Mouse (Mus musculus): ENCODE data around the gene Plekhf1. TPM values are rescaled to one million over a fixed set of nuclear protein-coding genes. Genes with fewer than 3 reads are reported as not detected.
A peak's percentile ranks its signal among the peaks of the same experiment; 100 is the strongest.

Plekhf1 gene
- polyA plus RNA-seq, 1 experiment from 2014 or later = 2.1 TPM

DNA sequence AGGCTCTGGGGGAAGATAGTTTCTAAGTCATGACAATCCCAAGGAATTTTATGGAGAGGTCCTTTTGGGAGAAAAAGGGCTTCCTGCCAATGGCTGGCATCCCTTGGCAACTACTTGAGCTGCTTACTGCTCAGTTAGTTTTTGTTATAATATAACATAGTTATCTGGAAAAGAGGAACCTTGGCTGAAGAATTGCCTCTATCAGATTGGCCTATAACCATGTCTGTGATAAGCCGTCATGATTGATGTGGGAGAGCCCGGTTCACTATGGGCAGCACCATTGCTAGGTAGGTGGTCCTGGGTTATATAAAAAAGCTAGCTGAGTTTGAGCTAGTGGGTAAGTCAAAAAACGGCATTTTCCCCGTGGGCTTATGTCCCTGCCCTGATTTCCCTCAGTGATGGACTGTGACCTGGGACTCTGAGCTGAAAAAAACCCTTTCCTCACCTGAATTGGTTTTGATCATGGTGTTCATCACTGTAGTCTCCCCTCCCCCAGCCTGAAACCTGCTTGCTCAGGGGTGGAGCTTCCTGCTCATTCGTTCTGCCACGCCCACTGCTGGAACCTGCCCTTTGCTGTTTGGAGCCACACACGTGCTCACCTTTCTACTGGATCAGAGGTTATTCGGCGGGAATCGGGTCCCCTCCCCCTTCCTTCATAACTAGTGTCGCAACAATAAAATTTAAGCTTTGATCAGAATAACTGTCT is 8.7 kb upstream of the Plekhf1 start:
- Histone ChIP-seq H3K4me2 (replicated peaks) (no peak overlapping the region), H3K9me3 (replicated peaks) (no peaks in the 10 kb centered on the region), H3K4me1 (no peaks in the 10 kb centered on the region), H3K4me3 (no peak overlapping the region), H3K36me3 (no peaks in the 10 kb centered on the region), H3K27me3 (no peaks in the 10 kb centered on the region), H3K9ac (no peak overlapping the region), H3K27ac (no peak overlapping the region)
- WGBS = 47% methylated on average over 11 of the region's 11 CpGs
- ATAC-seq (ENCODE audit: low FRiP score) = no peak

DNA sequence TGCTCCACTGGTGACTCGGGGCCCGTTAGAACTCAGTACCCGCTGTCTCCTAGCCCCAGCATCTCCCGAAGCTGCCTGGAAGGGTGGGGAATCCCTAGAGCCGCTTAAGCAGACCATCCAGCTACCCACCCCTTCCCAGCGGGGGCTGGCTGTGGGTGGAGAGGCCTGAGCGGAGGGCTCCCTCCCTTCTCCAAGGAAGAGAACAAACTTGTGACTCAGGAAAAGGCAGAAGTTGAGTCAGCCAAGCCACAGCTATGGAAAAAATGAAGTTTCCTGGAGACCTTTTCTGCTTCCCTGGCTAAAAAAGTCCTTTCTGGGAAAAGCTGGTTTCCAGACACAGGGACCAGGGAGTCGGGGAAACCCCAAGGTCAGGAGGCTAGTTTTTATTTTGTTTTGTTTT is 2.5 kb upstream of the Plekhf1 start:
- H3K36me3 ChIP-seq = no peaks in the 10 kb centered on the region
- 22% methylated on average over 8 of the region's 8 CpGs for WGBS
- no peak overlapping the region for H3K27ac ChIP-seq
- no peak for ATAC-seq (ENCODE audit: low FRiP score)
- H3K4me3 ChIP-seq = no peak overlapping the region
- no peaks in the 10 kb centered on the region for H3K9me3 ChIP-seq (replicated peaks)
- no peak overlapping the region for H3K9ac ChIP-seq
- no peak overlapping the region for H3K4me2 ChIP-seq (replicated peaks)
- peaks cover 7% of the 10 kb centered on the region; the same call in 1 of the 2 replicates for H3K4me1 ChIP-seq
- peaks cover 6% of the 10 kb centered on the region; the same call in 1 of the 2 replicates for H3K27me3 ChIP-seq

DNA sequence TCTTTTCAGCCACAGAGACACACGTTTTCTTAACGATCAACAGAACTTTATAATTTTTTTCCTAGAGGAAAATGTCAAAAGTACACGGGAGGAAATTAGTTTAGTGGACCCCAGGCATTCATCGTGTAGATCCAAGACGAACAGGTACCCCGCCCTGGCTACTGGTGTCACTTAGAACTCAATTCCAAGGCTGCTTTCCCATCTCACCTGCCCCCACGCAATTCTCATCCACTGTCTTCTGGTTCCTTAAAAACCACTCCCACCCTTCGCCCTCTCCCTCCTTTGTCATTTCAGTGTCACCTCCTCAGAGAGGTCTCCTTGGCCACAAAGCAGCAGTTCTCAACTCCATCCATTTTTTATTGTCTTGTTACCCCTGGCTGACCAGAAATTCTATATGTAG is 513 bp upstream of the Plekhf1 start:
- no peak overlapping the region for H3K27ac ChIP-seq
- H3K4me2 ChIP-seq (replicated peaks) = peak overlapping the region; percentile 82
- peak overlapping the region; percentile 48 for H3K4me3 ChIP-seq
- WGBS = 23% methylated on average over 8 of the region's 8 CpGs
- H3K9me3 ChIP-seq (replicated peaks) = no peaks in the 10 kb centered on the region
- 0 out of 2 replicates have a peak overlapping the region, but pooled peaks have one; percentile 43 for H3K9ac ChIP-seq
- H3K27me3 ChIP-seq = peaks cover 6% of the 10 kb centered on the region; the same call in 1 of the 2 replicates
- peaks cover 7% of the 10 kb centered on the region; the same call in 1 of the 2 replicates for H3K4me1 ChIP-seq
- H3K36me3 ChIP-seq = no peaks in the 10 kb centered on the region
- ATAC-seq (ENCODE audit: low FRiP score) = no peak

DNA sequence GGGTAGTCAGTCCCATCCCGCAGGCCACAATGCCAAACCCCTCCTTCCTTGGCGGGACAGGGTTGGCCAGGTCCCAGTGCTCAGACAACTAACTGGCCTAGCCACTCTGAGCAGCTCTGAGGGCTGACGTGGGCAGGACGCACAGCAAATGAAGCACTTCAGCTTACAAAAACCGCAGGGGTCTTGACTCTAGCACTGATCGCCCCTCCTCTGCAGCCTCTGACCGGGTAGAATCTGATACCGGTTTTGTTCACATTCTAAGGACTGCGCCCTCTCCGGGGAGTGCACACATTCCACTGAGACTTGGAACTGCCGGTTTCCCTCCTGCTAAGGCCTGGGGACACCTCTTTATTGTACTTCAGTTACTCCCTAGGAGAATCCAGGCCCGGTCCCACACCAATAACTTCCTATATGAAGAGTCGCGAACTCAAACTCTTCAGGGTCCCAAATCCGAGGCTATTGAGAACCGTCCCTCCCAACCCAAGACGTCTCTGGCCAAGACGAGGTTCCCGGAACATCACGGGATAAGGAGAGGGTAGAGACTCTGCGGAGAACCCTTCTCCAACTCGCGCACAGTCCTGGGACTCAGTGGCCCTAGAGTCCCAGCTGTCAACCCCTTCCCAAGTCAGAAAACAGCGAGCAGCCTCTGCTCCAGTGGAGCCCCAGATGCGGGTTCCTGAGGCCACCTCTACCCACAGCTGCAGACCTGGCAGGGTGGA is 476 bp downstream of the Plekhf1 start:
- Histone ChIP-seq H3K4me3 (peak overlapping the region; percentile 48), H3K4me1 (peaks cover 7% of the 10 kb centered on the region; the same call in 1 of the 2 replicates), H3K9ac (peak overlapping the region; percentile 43), H3K9me3 (replicated peaks) (no peaks in the 10 kb centered on the region), H3K4me2 (replicated peaks) (peak overlapping the region; percentile 82), H3K27ac (no peak overlapping the region), H3K27me3 (peaks cover 6% of the 10 kb centered on the region; the same call in 1 of the 2 replicates), H3K36me3 (no peaks in the 10 kb centered on the region)
- under 1% methylated on average over 25 of the region's 25 CpGs for WGBS
- peak; percentile 36 for ATAC-seq (ENCODE audit: low FRiP score)

DNA sequence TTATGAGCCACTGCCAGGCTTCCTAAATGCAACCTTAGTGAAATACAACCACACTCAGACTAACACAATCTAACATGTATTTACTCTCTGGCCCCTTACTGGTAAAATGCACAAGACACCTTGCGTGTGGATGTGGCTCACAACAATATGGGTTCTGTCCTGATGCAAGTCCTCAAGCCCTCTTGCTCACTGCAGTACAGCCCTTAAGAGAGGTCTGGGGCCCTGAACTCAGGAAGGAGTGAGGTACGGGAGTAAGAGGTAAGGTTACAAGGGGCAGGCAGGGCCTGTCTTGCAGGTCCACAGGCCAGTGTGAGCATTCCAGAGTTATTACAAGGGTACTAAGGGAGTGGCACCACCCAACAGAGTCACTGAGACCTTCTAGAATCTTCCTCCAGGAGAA is 1.6 kb downstream of the Plekhf1 start:
- H3K27me3 ChIP-seq = peaks cover 6% of the 10 kb centered on the region; the same call in 1 of the 2 replicates
- no peaks in the 10 kb centered on the region for H3K36me3 ChIP-seq
- no peak overlapping the region for H3K4me3 ChIP-seq
- no peak overlapping the region for H3K9ac ChIP-seq
- H3K27ac ChIP-seq = no peak overlapping the region
- H3K4me1 ChIP-seq = peaks cover 7% of the 10 kb centered on the region; the same call in 1 of the 2 replicates
- H3K9me3 ChIP-seq (replicated peaks) = no peaks in the 10 kb centered on the region
- 79% methylated on average over 2 of the region's 2 CpGs for WGBS
- no peak for ATAC-seq (ENCODE audit: low FRiP score)
- H3K4me2 ChIP-seq (replicated peaks) = no peak overlapping the region

DNA sequence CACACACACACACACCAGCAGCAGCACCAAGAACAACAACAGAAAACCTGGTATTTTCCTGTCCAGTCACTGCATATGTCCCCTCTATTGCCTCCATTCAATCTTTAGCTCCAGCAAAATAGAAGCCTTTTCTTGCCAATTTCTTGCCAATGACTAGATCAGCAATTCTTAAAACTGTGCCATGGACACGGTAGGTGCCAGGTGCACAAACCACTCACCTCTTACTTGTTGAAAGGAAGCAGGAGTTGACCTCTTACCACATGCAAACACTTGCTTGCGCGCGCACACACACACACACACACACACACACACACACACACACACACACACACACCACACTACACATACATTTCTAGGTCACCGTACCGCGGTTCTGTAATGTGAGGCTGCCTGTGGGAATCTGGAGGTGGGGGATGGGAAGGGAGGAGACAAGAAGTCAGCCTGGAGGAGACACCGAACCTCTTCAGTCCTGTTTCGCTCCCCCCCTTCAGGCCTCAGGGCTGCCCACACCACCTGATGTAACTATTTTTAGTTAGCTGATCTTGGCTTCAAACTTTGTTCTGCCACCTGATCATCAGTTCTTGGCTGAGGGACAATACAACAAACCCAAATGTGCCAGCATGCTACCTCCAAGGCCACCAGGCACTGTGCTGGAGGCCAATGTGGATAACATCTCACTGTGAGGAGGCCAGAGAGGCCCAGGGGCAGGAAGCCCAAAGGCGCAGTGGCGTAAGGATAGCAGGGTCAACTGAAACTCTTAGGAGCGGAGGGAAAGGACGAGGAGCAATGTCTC is 3.0 kb downstream of the Plekhf1 start:
- Histone ChIP-seq H3K4me1 (peaks cover 7% of the 10 kb centered on the region; the same call in 1 of the 2 replicates), H3K27me3 (peaks cover 1% of the 10 kb centered on the region; the same call in 1 of the 2 replicates), H3K36me3 (no peaks in the 10 kb centered on the region), H3K9ac (no peak overlapping the region), H3K27ac (no peak overlapping the region), H3K4me3 (no peak overlapping the region), H3K4me2 (replicated peaks) (no peak overlapping the region), H3K9me3 (replicated peaks) (no peaks in the 10 kb centered on the region)
- WGBS = 85% methylated on average over 13 of the region's 13 CpGs
- ATAC-seq (ENCODE audit: low FRiP score) = no peak

DNA sequence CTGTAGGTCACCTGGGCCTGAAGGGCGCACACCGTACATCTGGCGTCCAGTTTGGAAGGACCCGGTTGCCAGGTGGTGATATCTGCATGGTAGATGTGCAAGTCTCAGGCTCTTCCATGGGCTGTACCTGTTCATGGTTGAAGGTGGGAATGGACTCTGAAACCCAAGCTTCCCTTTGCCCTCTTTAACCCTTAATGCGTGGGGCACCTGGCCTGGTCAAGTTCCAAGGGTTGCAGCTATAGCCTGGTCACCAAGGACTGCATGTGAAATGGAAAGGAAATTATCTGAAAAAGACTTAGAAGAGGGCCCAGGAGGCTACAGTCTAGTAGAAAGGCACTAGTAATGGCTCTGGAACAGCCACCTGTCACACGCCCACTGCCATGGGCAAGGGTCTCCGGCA is 7.0 kb downstream of the Plekhf1 start:
- no peak for ATAC-seq (ENCODE audit: low FRiP score)
- Histone ChIP-seq H3K27me3 (no peaks in the 10 kb centered on the region), H3K9me3 (replicated peaks) (no peaks in the 10 kb centered on the region), H3K27ac (no peak overlapping the region), H3K4me1 (no peaks in the 10 kb centered on the region; the same call in 1 of the 2 replicates), H3K4me3 (no peak overlapping the region), H3K9ac (no peak overlapping the region), H3K36me3 (no peaks in the 10 kb centered on the region), H3K4me2 (replicated peaks) (no peak overlapping the region)
- 93% methylated on average over 7 of the region's 7 CpGs for WGBS

DNA sequence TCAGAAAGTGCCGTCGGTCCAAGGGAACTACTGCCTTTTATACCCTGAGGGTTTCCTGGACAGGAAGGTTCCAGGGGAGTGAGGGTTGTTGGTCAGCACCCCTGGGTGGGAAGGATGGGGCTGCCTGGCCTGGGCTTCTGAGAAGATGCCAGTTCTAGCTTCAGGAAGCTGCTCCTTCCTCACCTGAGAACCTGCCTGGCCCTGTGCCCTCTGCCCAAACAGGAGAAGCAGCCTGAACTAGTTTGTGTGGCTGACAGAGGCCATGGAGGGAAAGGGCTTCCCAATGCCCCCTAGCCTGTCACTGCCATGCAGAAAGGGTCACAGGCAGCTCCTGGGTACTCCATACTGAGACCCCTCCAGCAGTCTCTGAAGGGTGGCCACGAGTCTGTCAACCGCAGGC is 8.3 kb downstream of the Plekhf1 start:
- no peak overlapping the region for H3K4me3 ChIP-seq
- H3K9ac ChIP-seq = no peak overlapping the region
- no peaks in the 10 kb centered on the region; the same call in 1 of the 2 replicates for H3K4me1 ChIP-seq
- WGBS = 86% methylated on average over 4 of the region's 4 CpGs
- no peak for ATAC-seq (ENCODE audit: low FRiP score)
- no peaks in the 10 kb centered on the region for H3K9me3 ChIP-seq (replicated peaks)
- no peak overlapping the region for H3K27ac ChIP-seq
- no peaks in the 10 kb centered on the region for H3K27me3 ChIP-seq
- no peak overlapping the region for H3K4me2 ChIP-seq (replicated peaks)
- H3K36me3 ChIP-seq = no peaks in the 10 kb centered on the region

DNA sequence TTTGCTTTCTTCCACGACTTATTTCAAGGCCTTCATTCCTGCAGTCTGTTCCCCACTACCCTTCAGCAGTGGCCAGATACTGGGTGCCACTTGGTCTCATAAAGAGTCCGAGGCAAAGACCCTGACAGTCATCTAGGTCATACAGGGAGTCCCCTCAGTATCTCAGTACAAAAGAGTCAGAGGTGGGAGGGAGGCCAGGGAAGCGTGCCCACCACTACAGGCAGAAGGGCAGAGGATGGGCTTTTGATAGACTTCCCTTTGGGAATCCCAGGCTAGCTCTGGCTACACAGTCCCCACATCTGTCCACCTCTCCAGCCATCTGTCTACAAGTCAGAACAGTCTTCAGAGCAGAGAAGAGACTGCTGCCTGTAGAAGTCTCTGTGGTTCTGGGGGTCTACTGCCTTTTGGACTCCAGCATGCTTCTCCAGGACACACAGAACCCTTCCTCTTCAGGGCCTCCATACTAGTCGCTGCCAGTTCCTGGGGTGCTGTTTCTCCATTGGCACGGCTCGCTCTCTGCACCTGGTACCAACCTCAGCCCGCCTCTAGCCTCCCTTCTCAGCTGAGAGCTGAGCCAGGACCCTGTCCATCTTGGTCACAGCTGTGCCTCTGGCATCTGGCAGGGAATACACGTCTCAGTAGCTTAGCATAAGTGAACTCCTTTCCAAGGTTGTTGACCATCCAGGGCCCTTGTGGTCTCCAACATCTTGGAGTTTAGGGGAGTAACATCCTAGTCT is 9.0 kb downstream of the Plekhf1 start:
- no peak overlapping the region for H3K27ac ChIP-seq
- 76% methylated on average over 8 of the region's 8 CpGs for WGBS
- no peaks in the 10 kb centered on the region for H3K27me3 ChIP-seq
- H3K9ac ChIP-seq = no peak overlapping the region
- H3K4me1 ChIP-seq = no peaks in the 10 kb centered on the region; the same call in 1 of the 2 replicates
- no peak for ATAC-seq (ENCODE audit: low FRiP score)
- H3K9me3 ChIP-seq (replicated peaks) = no peaks in the 10 kb centered on the region
- no peak overlapping the region for H3K4me2 ChIP-seq (replicated peaks)
- H3K4me3 ChIP-seq = no peak overlapping the region
- no peaks in the 10 kb centered on the region for H3K36me3 ChIP-seq

DNA sequence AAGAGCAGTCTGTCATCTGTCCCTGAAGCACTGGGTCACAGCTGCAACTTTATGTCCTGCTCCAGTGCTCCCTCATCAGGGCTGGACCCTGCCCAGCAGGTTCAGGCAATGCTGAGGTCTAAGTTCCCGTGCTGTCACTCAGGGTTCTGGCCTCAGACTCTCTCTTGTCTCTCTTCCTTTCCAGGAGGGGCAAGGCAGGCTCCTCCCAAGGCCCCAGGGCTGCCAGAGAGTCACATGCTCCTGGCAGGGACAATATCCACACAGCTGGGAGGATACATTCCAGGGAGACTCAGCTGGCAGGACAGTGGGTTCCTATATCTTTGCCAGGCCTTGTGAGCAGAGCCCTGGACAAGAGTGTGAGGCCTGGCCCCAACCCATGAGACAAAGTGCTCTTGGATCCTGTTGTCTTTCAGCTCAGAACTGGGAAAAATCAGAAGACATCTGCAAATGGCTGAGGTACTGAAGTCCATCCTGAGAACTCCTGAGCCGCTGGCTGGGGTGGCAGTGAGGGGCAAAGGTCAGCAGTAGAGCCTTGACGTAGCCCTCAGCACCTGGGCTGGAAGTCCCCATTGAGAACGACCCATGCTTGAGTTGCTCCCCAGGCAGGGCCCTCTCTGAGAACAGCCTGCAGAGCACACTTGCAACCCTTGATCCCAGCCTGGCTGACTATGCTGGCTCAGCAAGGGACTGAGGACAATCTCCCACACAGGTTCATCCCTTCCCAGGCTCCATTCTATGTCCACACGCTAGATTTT is 10.2 kb downstream of the Plekhf1 start:
- Histone ChIP-seq H3K36me3 (no peaks in the 10 kb centered on the region), H3K4me3 (no peak overlapping the region), H3K4me2 (replicated peaks) (no peak overlapping the region), H3K27me3 (no peaks in the 10 kb centered on the region), H3K9me3 (replicated peaks) (no peaks in the 10 kb centered on the region), H3K9ac (no peak overlapping the region), H3K4me1 (no peaks in the 10 kb centered on the region; the same call in 1 of the 2 replicates), H3K27ac (no peak overlapping the region)
- ATAC-seq (ENCODE audit: low FRiP score) = no peak
- 48% methylated on average over 5 of the region's 5 CpGs for WGBS

DNA sequence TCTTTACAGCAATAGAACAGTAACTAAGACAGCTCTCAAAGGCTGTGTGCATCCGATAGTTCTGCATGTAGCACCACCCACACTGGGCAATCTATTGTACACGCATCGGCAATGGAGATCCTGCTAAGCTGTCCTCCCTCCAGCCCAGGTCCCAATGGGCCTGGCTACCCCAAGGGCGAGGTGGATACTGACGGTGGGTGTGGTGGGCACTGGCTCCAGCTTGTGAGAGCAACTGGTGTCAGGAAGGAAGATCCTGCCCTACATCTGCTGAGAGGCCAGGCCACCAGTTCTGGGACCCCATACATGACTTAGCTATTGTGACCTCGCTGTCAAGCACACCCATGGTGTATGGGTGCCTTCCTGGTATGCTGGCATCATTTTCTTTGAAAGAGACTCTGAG is 12.1 kb downstream of the Plekhf1 start:
- Histone ChIP-seq H3K27me3 (no peaks in the 10 kb centered on the region), H3K9me3 (replicated peaks) (no peaks in the 10 kb centered on the region), H3K36me3 (no peaks in the 10 kb centered on the region), H3K4me2 (replicated peaks) (no peak overlapping the region), H3K27ac (no peak overlapping the region), H3K4me3 (no peak overlapping the region), H3K4me1 (no peaks in the 10 kb centered on the region; the same call in 1 of the 2 replicates), H3K9ac (no peak overlapping the region)
- no peak for ATAC-seq (ENCODE audit: low FRiP score)
- 85% methylated on average over 6 of the region's 6 CpGs for WGBS

Measured in hindbrain, embryonic 12.5 days (tissue).